Mouse (Mus musculus): ENCODE measurements at regions not wholly inside any gene's neighbourhood (a gene's known extent, or its start where the extent isn't known, plus 50 kb on each side); places are given as distances from the start of the nearest gene placed in this dataset.
"Not testable (repeated sequence)": the region's sequence is repeated elsewhere in the genome, so short reads cannot be mapped to it uniquely, and the experiment has no call there.

DNA sequence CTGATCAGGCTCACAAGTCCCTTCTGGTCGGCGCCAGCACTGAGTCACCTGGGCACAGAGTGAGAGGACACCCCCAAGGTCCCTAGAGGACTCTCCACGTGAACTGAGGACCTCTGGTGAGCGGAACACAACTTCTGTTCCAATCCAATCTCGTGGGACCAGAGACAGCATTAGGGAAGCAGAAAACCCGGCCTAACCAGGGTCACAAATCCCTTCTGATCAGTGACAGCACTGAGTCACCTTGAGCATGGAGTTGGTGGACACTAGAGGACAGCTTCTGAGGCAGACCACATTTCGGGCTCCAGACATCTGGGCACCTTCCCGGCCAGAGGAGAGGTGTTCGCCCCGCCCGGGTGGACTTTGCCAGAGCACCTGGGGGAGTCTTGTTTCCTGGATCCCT is 412.3 kb upstream of the Arid1b start:
- H3K9ac ChIP-seq, result no peak overlapping the region
- H3K4me3 ChIP-seq, result no peak overlapping the region
- no peaks in the 10 kb centered on the region for H3K9me3 ChIP-seq (replicated peaks)
- no peaks in the 10 kb centered on the region for H3K27me3 ChIP-seq
- H3K27ac ChIP-seq, result no peak overlapping the region
- no peak for ATAC-seq (replicated peaks; ENCODE audit: insufficient number of reproducible peaks, insufficient read depth, low FRiP score, low read depth)
- no peak overlapping the region for H3K4me2 ChIP-seq
- 77% methylated on average over 11 of the region's 11 CpGs for WGBS
- H3K4me1 ChIP-seq (replicated peaks), result no peaks in the 10 kb centered on the region
- H3K36me3 ChIP-seq, result no peaks in the 10 kb centered on the region

DNA sequence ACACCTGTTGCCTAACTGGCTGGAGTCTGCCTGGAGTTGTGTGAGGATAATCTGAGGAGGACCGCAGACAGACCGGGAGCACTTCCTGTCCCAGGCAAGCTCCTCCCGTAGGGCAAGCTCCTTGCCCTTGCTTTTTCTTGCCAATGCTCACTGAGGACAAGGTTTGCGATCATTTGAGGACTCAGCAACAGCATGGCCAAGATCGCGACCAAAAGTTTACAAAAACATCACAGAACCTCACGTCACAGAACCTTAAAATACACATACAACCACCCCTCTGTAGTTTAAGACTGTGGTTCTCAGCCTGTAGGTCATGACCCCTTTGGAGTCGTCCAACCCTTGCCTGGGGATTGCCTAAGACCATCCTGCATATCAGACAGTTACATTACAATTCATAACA is 383.7 kb upstream of the Arid1b start:
- Histone ChIP-seq H3K4me2 (no peak overlapping the region), H3K36me3 (no peaks in the 10 kb centered on the region), H3K27ac (no peak overlapping the region), H3K4me1 (replicated peaks) (0 out of 2 replicates have a peak, but pooled peaks cover 4% of the 10 kb centered on the region), H3K27me3 (no peaks in the 10 kb centered on the region), H3K4me3 (no peak overlapping the region), H3K9me3 (replicated peaks) (no peaks in the 10 kb centered on the region), H3K9ac (no peak overlapping the region)
- no peak for ATAC-seq (replicated peaks; ENCODE audit: insufficient number of reproducible peaks, insufficient read depth, low FRiP score, low read depth)
- WGBS, result 72% methylated on average over 8 of the region's 8 CpGs

DNA sequence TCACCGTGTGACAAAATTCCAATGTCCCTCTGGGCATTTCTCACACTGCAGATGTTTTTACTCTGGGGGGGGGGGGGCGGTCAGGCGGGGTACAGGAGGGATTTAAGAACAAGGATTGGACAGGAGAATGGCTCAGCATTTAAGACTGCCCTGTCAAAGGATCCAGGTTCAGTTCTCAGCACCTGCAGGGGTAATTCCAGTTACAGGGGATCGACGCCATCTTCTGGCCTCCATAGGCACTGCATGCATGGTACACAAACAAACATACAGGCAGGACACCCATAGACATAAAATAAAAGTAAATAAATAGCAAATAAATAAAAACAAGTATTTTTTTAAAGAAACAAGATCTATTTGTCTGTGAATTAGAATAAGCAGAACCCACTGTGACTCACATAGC is 383.1 kb upstream of the Arid1b start:
- ATAC-seq (replicated peaks; ENCODE audit: insufficient number of reproducible peaks, insufficient read depth, low FRiP score, low read depth), result no peak

DNA sequence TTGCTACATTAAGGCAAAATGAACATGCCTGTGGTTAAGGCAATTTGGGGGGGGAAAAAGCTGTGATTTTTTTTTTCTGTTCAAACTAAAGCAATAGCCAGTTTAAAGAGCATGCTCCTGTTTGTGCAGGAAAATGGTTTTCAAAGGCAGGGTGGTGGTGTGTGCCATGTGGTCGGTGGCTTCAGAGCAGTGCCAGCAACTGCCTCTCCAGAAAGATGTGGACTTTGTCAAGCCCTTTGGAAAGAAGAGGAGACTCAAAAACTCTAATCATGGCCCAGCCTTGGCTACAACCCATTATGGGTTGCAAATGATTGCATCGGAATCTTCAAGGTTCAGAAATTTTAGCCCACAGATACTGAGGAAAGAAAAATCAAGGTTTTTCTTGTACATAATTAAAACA is 382.4 kb upstream of the Arid1b start:
- H3K4me2 ChIP-seq, result no peak overlapping the region

More for the DNA sequence above, 383.1 kb upstream of the Arid1b start:
- Histone ChIP-seq H3K4me2 (no peak overlapping the region), H3K36me3 (no peaks in the 10 kb centered on the region), H3K27me3 (no peaks in the 10 kb centered on the region), H3K4me1 (replicated peaks) (0 out of 2 replicates have a peak, but pooled peaks cover 4% of the 10 kb centered on the region), H3K9ac (no peak overlapping the region), H3K4me3 (no peak overlapping the region), H3K27ac (no peak overlapping the region), H3K9me3 (replicated peaks) (no peaks in the 10 kb centered on the region)
- whole genome bisulfite sequencing, result 80% methylated on average over 5 of the region's 5 CpGs

DNA sequence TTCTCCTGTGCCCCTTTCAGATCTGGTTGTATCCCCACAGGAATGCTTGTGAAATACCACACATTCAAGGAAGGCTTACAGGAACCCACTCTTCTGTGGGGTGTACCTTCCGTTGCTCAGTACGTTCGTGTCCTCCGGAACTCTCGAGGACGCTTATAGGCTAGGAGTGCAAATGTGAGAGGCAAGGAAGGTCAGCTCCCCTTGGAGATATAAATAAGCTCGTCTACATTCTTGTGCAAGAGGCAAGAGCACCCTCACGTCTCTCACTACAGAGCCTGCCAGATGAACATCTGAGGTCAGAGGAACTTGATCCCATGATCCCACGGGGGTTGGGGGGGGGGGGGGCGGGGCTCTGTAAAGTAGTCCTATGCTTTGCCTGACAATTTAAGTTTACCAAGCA is 382.0 kb upstream of the Arid1b start:
- ATAC-seq (replicated peaks; ENCODE audit: insufficient number of reproducible peaks, insufficient read depth, low FRiP score, low read depth), result no peak
- Histone ChIP-seq H3K4me1 (replicated peaks) (0 out of 2 replicates have a peak, but pooled peaks cover 4% of the 10 kb centered on the region), H3K27me3 (no peaks in the 10 kb centered on the region), H3K27ac (no peak overlapping the region), H3K9me3 (replicated peaks) (no peaks in the 10 kb centered on the region), H3K4me3 (no peak overlapping the region), H3K36me3 (no peaks in the 10 kb centered on the region), H3K4me2 (peak overlapping the region; percentile 12; the same call in 1 of the 2 replicates), H3K9ac (no peak overlapping the region)
- WGBS, result 31% methylated on average over 10 of the region's 10 CpGs

More for the DNA sequence above, 382.4 kb upstream of the Arid1b start:
- H3K27ac ChIP-seq, result no peak overlapping the region
- ATAC-seq (replicated peaks; ENCODE audit: insufficient number of reproducible peaks, insufficient read depth, low FRiP score, low read depth), result no peak
- H3K27me3 ChIP-seq, result no peaks in the 10 kb centered on the region
- H3K4me3 ChIP-seq, result no peak overlapping the region
- no peak overlapping the region for H3K9ac ChIP-seq
- no peaks in the 10 kb centered on the region for H3K36me3 ChIP-seq
- H3K4me1 ChIP-seq (replicated peaks), result 0 out of 2 replicates have a peak, but pooled peaks cover 4% of the 10 kb centered on the region
- WGBS, result 80% methylated on average over 2 of the region's 2 CpGs
- no peaks in the 10 kb centered on the region for H3K9me3 ChIP-seq (replicated peaks)

DNA sequence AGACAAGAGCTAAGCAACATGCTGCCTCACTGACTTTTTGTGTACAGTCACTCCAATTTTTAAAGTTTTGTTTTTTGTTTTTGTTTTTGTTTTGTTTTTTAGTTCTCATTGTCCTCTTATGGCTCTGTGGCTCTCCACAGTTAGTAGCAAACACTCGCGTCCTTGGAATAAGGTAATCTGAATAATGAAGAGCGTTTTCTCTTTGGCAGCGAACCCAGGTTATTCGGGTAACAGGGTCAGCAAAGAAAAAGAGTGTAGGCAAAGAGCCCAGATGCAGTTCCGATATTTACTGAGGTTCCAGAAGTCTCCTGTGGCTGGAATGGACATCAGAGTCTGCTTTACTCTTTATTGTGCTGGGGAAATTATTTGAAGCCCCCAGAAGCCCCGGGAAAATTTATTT is 381.4 kb upstream of the Arid1b start:
- Histone ChIP-seq H3K27ac (no peak overlapping the region), H3K9ac (no peak overlapping the region), H3K27me3 (no peaks in the 10 kb centered on the region), H3K4me2 (no peak overlapping the region), H3K4me3 (no peak overlapping the region), H3K4me1 (replicated peaks) (0 out of 2 replicates have a peak, but pooled peaks cover 4% of the 10 kb centered on the region), H3K36me3 (no peaks in the 10 kb centered on the region), H3K9me3 (replicated peaks) (no peaks in the 10 kb centered on the region)
- no peak for ATAC-seq (replicated peaks; ENCODE audit: insufficient number of reproducible peaks, insufficient read depth, low FRiP score, low read depth)
- 77% methylated on average over 7 of the region's 7 CpGs for WGBS

DNA sequence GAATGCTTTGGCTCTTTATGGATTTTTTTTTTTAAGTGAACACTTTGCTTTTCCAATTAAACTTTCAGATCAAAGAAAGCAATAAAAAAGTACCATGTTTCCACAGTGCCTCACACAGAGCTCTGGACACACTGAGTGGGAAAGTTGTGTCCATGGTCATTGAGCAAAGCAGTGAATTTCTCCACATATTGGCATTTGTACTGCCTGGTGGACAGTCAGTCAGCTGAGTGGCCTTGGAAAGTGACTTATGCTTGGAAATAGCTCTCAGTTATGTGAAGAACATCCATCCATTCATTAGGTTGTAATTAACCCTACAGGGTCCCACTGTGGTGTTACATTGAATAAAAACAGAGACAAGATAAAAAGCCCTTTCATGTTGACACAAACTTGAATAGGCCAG is 373.8 kb upstream of the Arid1b start:
- Histone ChIP-seq H3K9ac (no peak overlapping the region), H3K4me2 (no peak overlapping the region), H3K27ac (no peak overlapping the region), H3K27me3 (no peaks in the 10 kb centered on the region), H3K4me3 (no peak overlapping the region), H3K36me3 (no peaks in the 10 kb centered on the region), H3K4me1 (replicated peaks) (no peaks in the 10 kb centered on the region), H3K9me3 (replicated peaks) (no peaks in the 10 kb centered on the region)
- ATAC-seq (replicated peaks; ENCODE audit: insufficient number of reproducible peaks, insufficient read depth, low FRiP score, low read depth), result no peak

DNA sequence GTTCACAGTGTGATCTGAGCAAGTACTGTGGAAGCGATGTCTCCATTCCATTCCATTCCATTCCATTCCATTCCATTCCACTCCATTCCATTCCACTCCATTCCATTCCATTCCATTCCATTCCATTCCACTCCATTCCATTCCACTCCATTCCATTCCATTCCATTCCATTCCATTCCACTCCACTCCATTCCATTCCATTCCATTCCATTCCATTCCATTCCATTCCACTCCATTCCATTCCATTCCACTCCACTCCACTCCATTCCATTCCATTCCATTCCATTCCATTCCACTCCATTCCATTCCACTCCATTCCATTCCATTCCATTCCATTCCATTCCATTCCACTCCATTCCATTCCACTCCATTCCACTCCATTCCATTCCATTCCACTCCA is 368.0 kb upstream of the Arid1b start:
- not testable (repeated sequence) for H3K9ac ChIP-seq; H3K4me2 ChIP-seq; H3K27ac ChIP-seq; H3K4me1 ChIP-seq (replicated peaks); H3K27me3 ChIP-seq; H3K9me3 ChIP-seq (replicated peaks); H3K4me3 ChIP-seq; H3K36me3 ChIP-seq; ATAC-seq (replicated peaks; ENCODE audit: insufficient number of reproducible peaks, insufficient read depth, low FRiP score, low read depth)
- WGBS, result 81% methylated on average over 1 of the region's 1 CpGs

DNA sequence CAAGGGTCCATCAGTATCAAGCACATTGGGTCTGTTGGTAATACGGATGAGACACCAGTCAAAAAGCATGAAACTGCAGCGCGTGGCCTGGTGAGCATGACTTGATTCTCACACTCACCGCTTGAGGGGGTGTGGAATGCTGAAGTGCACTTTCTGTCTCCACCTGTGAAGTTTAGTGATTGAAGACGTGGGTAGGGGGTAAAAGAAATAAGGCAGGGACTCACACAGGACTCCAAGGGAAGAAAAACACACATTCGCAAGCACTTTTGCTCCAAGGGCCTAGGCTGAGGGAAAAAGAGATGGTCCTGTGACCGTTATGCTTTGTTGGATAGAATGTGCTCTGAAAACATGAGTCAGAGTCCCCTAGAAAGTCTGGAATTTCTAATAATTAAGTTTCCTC is 366.6 kb upstream of the Arid1b start:
- Histone ChIP-seq H3K4me2 (no peak overlapping the region), H3K4me1 (replicated peaks) (no peaks in the 10 kb centered on the region), H3K36me3 (no peaks in the 10 kb centered on the region), H3K9ac (no peak overlapping the region), H3K27ac (no peak overlapping the region), H3K27me3 (no peaks in the 10 kb centered on the region), H3K4me3 (no peak overlapping the region), H3K9me3 (replicated peaks) (no peaks in the 10 kb centered on the region)
- no peak for ATAC-seq (replicated peaks; ENCODE audit: insufficient number of reproducible peaks, insufficient read depth, low FRiP score, low read depth)
- WGBS, result 75% methylated on average over 7 of the region's 7 CpGs

DNA sequence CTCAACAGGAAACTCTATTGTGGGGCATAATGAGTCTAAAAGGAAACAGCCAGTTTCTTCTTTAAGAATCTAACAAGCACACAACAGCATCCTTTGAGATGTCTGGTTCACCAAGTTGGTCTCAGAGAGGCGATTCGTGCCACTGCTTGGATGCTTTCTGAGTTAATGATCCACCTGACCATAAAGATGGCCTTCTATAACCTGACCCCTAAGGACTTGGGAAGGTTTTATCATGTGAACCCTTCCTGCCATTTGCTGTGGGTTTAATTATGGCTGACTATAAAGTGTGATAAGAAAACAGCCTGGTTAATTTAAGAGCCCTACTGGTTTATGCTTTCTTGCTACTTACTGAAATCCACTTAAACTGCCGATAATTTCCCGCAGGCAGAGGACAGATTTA is 363.0 kb upstream of the Arid1b start:
- no peak overlapping the region for H3K4me2 ChIP-seq
- WGBS, result 77% methylated on average over 4 of the region's 4 CpGs
- H3K9me3 ChIP-seq (replicated peaks), result no peaks in the 10 kb centered on the region
- H3K4me1 ChIP-seq (replicated peaks), result no peaks in the 10 kb centered on the region
- no peak overlapping the region for H3K9ac ChIP-seq
- no peak overlapping the region for H3K27ac ChIP-seq
- no peak for ATAC-seq (replicated peaks; ENCODE audit: insufficient number of reproducible peaks, insufficient read depth, low FRiP score, low read depth)
- no peak overlapping the region for H3K4me3 ChIP-seq
- H3K36me3 ChIP-seq, result no peaks in the 10 kb centered on the region
- no peaks in the 10 kb centered on the region for H3K27me3 ChIP-seq

DNA sequence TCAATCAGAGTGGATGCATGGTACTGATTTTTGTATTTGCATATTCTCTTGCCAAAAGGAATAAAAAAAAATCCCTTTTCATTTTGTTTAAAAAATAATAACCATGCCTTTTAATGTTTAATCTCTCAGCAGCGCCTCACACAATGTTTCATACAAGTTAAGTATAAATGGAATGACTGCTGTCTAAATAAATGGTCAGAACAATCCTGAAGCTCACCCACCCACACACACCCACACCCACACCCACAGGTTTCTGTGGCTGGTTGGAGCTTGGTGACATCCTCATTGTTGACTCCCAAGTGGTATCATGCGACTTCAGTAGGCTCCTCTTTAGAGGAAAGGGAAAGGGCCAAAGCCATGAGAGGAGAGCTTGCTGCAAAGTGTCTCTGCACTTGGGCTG is 361.6 kb upstream of the Arid1b start:
- no peaks in the 10 kb centered on the region for H3K9me3 ChIP-seq (replicated peaks)
- H3K27me3 ChIP-seq, result no peaks in the 10 kb centered on the region
- WGBS, result 89% methylated on average over 2 of the region's 2 CpGs
- H3K9ac ChIP-seq, result no peak overlapping the region
- H3K36me3 ChIP-seq, result no peaks in the 10 kb centered on the region
- H3K4me1 ChIP-seq (replicated peaks), result peaks cover 6% of the 10 kb centered on the region
- no peak overlapping the region for H3K4me2 ChIP-seq
- ATAC-seq (replicated peaks; ENCODE audit: insufficient number of reproducible peaks, insufficient read depth, low FRiP score, low read depth), result no peak
- H3K27ac ChIP-seq, result no peak overlapping the region
- H3K4me3 ChIP-seq, result no peak overlapping the region

DNA sequence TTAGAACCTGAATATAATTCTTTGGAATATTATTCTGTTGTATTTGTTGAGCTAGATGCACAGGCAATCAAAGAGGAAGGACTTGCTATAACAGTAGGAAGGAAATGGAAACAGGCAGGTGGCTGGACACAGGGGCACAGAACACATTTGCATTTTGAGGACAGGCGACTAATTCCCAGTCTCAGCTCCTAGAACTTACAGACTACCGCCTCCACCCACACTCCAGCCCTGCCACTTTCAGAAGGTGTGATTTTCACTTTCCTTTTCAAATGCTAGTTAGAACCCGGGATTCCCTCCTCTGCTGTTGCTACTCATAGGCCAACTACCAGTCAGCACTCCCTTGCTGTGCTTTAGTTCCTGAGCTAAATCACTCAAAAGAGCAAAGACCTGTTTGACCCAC is 360.4 kb upstream of the Arid1b start:
- Histone ChIP-seq H3K4me3 (no peak overlapping the region), H3K27ac (no peak overlapping the region), H3K9ac (no peak overlapping the region), H3K9me3 (replicated peaks) (no peaks in the 10 kb centered on the region), H3K4me1 (replicated peaks) (peaks cover 6% of the 10 kb centered on the region), H3K27me3 (no peaks in the 10 kb centered on the region), H3K36me3 (no peaks in the 10 kb centered on the region), H3K4me2 (no peak overlapping the region)
- no peak for ATAC-seq (replicated peaks; ENCODE audit: insufficient number of reproducible peaks, insufficient read depth, low FRiP score, low read depth)
- 52% methylated on average over 3 of the region's 3 CpGs for WGBS
